Mouse (Mus musculus) C2C12 (cell line): Measurements from ENCODE around the gene Phf10.

Source experiments
- CTCF ChIP-seq: IDR thresholded peaks from one replicate; pipeline ENCODE4 v1.5.1; 2011; ENCODE audit not compliant: control insufficient read depth, insufficient read depth, insufficient read length
- MAX ChIP-seq: IDR thresholded peaks from one replicate; pipeline ENCODE4 v1.6.1; 2011; ENCODE audit warnings: mild to moderate bottlenecking, control low read depth

DNA sequence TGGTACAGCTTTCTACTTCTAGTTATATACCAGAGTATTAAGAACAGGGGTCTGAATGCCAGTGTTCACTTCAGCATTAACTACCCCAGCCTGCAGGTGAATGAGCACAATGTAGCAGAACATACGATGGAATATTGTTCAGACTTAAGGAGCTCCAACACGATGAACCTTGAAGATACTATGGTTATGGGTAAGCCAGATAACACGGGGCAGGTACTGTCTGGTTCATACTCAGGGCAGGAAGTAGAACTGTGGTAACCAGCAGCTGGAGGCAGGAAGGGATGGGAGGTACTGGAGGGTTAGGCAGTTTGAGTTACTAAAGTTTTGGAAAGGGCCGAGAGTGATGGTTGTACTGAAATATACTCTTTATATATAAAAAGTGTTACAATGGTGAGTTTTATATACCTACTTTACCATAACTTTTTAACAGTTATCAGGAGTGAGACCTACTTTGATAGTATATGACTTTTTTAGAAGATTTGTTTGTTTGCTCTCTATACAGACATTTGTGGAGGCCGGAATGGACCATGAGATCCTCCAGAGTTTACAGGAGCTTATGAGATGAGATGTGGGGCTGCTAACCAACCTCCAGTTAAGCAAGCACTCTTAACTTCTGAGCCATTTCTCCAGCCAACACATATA lies 2.3 kb downstream of the Phf10 start:
- TF ChIP-seq CTCF (no peak), MAX (no peak)
